Mouse (Mus musculus) embryonic facial prominence, embryonic 14.5 days (tissue): ENCODE measurements at regions not wholly inside any gene's neighbourhood (a gene's known extent, or its start where the extent isn't known, plus 50 kb on each side); places are given as distances from the start of the nearest gene placed in this dataset.
A peak's percentile ranks its signal among the peaks of the same experiment; 100 is the strongest.

Experiments used
- ATAC-seq: fragments of 200-750 bp; cut with Nextera tagmentation; 2 replicates; pipeline ENCODE4 v1.8.0; 2017; ENCODE audit warnings: low read depth, moderate number of reproducible peaks, moderate TSS enrichment
- DNase-seq: peaks from one replicate; pipeline ENCODE4 v3.0.0-alpha.2; 2015; ENCODE audit warnings: low spot score
- H3K27ac ChIP-seq: fragments of 300-500 bp; sonication (generic); replicated peaks from 2 replicates; pipeline ENCODE4 v1.5.1; 2014; ENCODE audit warnings: low read depth, mild to moderate bottlenecking, low read length, moderate library complexity
- H3K27me3 ChIP-seq: fragments of 300-500 bp; sonication (generic); replicated peaks from 2 replicates; pipeline ENCODE4 v1.6.1; 2014; ENCODE audit warnings: low read length; ENCODE audit not compliant: control insufficient read depth, insufficient read depth
- H3K36me3 ChIP-seq: fragments of 300-500 bp; sonication (generic); 2 replicates; pipeline ENCODE4 v1.6.1; 2014; ENCODE audit warnings: low read length, mixed read lengths; ENCODE audit not compliant: control insufficient read depth, insufficient read depth
- H3K4me1 ChIP-seq: fragments of 300-500 bp; sonication (generic); 2 replicates; pipeline ENCODE4 v1.6.1; 2014; ENCODE audit warnings: antibody characterized with exemption, low read length; ENCODE audit not compliant: control insufficient read depth, insufficient read depth
- H3K4me2 ChIP-seq: fragments of 300-500 bp; sonication (generic); 2 replicates; pipeline ENCODE4 v1.6.1; 2014; ENCODE audit warnings: low read depth, mild to moderate bottlenecking, low read length, moderate library complexity, mixed read lengths
- H3K4me3 ChIP-seq: fragments of 300-500 bp; sonication (generic); 2 replicates; pipeline ENCODE4 v1.5.1; 2014; ENCODE audit warnings: low read depth, mild to moderate bottlenecking, low read length
- H3K9ac ChIP-seq: fragments of 300-500 bp; sonication (generic); 2 replicates; pipeline ENCODE4 v1.6.1; 2014; ENCODE audit warnings: low read depth, mild to moderate bottlenecking, low read length, moderate library complexity, mixed read lengths
- H3K9me3 ChIP-seq: fragments of 300-500 bp; sonication (generic); 2 replicates; pipeline ENCODE4 v1.6.1; 2016; ENCODE audit warnings: low read length; ENCODE audit not compliant: control insufficient read depth
- WGBS: fragments of 180-500 bp; shearing (Covaris S2); extraction: QIAGEN DNeasy Blood & Tissue Kit; methylation state at CpG from one replicate; pipeline ENCODE4 v1.1.7; 2014; 5-methylcytosine and 5-hydroxymethylcytosine counted together

GRCm38 (mm10) chr13:107889985-107890865, 154.0 kb upstream of the Smim15 start:
- ATAC-seq (peak; percentile 93), DNase-seq (peak; percentile 100)
- Histone ChIP-seq H3K36me3 (no peaks in the 10 kb centered on the region), H3K4me1 (peaks cover 8% of the 10 kb centered on the region; the same call in 1 of the 2 replicates), H3K4me3 (peak overlapping the region; percentile 83), H3K27me3 (peaks cover 2% of the 10 kb centered on the region; the same call in 1 of the 2 replicates), H3K4me2 (peak overlapping the region; percentile 89), H3K9me3 (no peaks in the 10 kb centered on the region), H3K27ac (peak overlapping the region; percentile 97), H3K9ac (peak overlapping the region; percentile 88)
- WGBS = under 1% methylated on average over 36 of the region's 90 CpGs

DNA sequence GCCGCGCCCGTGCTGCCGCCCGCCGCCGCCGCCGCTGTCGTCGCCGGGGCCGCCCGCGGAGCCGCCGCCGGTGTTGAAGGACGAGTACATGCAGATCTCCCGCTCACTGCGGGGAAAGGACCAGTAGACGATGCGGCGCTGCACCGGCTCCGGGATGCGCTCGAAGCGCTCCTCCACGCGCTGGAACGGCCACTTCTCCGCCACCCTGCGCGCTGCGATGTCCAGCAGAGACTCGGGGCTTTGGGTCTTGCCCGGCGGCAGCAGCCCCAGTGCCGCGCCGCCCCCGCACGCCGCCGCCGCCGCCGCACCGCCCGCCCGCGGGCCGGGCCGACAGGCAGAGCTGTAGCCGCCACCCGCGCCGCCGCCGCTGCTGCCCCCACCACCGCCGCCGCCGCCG, 154.7 kb upstream of the Smim15 start:
- H3K4me3 ChIP-seq = peak overlapping the region; percentile 83
- ATAC-seq (no peak), DNase-seq (peak; percentile 38)
- no peaks in the 10 kb centered on the region for H3K9me3 ChIP-seq
- H3K36me3 ChIP-seq = no peaks in the 10 kb centered on the region
- peak overlapping the region; percentile 88 for H3K9ac ChIP-seq
- peak overlapping the region; percentile 89 for H3K4me2 ChIP-seq
- peaks cover 2% of the 10 kb centered on the region; the same call in 1 of the 2 replicates for H3K27me3 ChIP-seq
- peak overlapping the region; percentile 90 for H3K27ac ChIP-seq
- 0% methylated on average over 14 of the region's 66 CpGs for WGBS
- peaks cover 12% of the 10 kb centered on the region; the same call in 1 of the 2 replicates for H3K4me1 ChIP-seq

DNA sequence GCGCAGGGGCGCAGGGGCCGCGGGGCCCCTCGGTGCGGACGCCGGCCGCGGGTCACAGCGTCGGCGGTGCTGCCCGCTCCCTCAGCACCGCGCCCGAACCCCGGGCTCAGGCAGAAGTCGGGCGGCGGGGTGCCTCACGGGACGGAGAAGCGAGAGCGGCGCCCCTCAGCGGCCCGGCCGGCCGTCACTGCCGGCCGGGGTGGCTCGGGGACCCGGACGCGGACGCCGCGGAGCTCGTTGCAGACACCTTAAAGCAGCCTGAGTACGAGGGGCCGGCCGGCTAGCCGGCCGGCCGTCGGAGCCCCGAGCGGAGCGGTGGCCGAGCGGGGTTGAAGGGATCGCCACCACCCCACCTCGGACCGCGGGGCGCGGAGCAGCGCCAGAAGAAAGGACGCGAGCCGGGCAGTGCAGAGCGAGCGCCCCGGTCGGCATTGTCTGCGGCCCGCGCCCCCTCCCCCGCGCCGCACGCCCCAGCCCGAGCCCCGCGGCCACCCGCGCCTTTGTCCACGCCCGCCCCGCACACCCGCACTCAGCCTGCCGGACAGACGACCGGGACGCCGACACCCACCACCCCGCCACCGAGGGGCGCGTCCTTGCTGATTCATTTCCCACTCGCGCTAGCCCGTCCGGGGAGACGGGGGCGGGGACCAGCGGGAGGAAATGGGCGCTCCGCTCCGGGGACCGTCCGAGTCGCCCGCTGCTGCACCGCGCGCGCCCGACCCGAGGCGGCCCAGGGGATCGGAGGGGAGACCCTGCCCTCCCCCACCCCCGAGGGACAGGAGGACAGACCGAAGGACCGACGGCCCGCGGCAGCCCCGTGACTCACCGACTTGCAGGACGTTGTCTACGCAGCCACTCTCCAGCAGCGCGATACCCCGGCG, 155.4 kb upstream of the Smim15 start:
- DNase-seq (peak; percentile 48), ATAC-seq (no peak)
- Histone ChIP-seq H3K9ac (peak overlapping the region; percentile 88), H3K27ac (peak overlapping the region; percentile 90), H3K27me3 (peaks cover 2% of the 10 kb centered on the region; the same call in 1 of the 2 replicates), H3K4me2 (peak overlapping the region; percentile 89), H3K36me3 (no peaks in the 10 kb centered on the region), H3K4me1 (peaks cover 14% of the 10 kb centered on the region; the same call in 1 of the 2 replicates), H3K9me3 (no peaks in the 10 kb centered on the region), H3K4me3 (peak overlapping the region; percentile 83)
- WGBS = under 1% methylated on average over 29 of the region's 127 CpGs

GRCm38 (mm10) chr13:107888231-107888555, 156.1 kb upstream of the Smim15 start:
- Histone ChIP-seq H3K36me3 (no peaks in the 10 kb centered on the region), H3K27ac (peak overlapping the region; percentile 90), H3K4me1 (peaks cover 14% of the 10 kb centered on the region; the same call in 1 of the 2 replicates), H3K4me3 (peak overlapping the region; percentile 83), H3K27me3 (peaks cover 2% of the 10 kb centered on the region; the same call in 1 of the 2 replicates), H3K9me3 (no peaks in the 10 kb centered on the region), H3K9ac (peak overlapping the region; percentile 88), H3K4me2 (peak overlapping the region; percentile 89)
- ATAC-seq (no peak), DNase-seq (peak; percentile 48)
- 0% methylated on average over 9 of the region's 9 CpGs for WGBS

GRCm38 (mm10) chr13:107887366-107888230, 156.6 kb upstream of the Smim15 start:
- peaks cover 14% of the 10 kb centered on the region; the same call in 1 of the 2 replicates for H3K4me1 ChIP-seq
- no peaks in the 10 kb centered on the region for H3K36me3 ChIP-seq
- H3K27ac ChIP-seq = peak overlapping the region; percentile 90
- H3K9ac ChIP-seq = peak overlapping the region; percentile 88
- peak overlapping the region; percentile 83 for H3K4me3 ChIP-seq
- ATAC-seq (no peak), DNase-seq (peak; percentile 41)
- no peaks in the 10 kb centered on the region for H3K9me3 ChIP-seq
- peak overlapping the region; percentile 89 for H3K4me2 ChIP-seq
- 3% methylated on average over 16 of the region's 16 CpGs for WGBS
- no peaks in the 10 kb centered on the region; the same call in 1 of the 2 replicates for H3K27me3 ChIP-seq

- H3K27me3 ChIP-seq = no peaks in the 10 kb centered on the region
- ATAC-seq = no peak
- H3K4me3 ChIP-seq = no peak overlapping the region
- H3K9me3 ChIP-seq = peaks cover 3% of the 10 kb centered on the region; the same call in 1 of the 2 replicates
- H3K27ac ChIP-seq = no peak overlapping the region
- H3K9ac ChIP-seq = no peak overlapping the region
- H3K36me3 ChIP-seq = no peaks in the 10 kb centered on the region
- no peak overlapping the region for H3K4me2 ChIP-seq
- DNase-seq = no peak
- WGBS = 84% methylated on average over 3 of the region's 3 CpGs
- peaks cover 15% of the 10 kb centered on the region for H3K4me1 ChIP-seq
Measured at GRCm38 (mm10) chr13:107884836-107885235, 159.4 kb upstream of the Smim15 start.

DNA sequence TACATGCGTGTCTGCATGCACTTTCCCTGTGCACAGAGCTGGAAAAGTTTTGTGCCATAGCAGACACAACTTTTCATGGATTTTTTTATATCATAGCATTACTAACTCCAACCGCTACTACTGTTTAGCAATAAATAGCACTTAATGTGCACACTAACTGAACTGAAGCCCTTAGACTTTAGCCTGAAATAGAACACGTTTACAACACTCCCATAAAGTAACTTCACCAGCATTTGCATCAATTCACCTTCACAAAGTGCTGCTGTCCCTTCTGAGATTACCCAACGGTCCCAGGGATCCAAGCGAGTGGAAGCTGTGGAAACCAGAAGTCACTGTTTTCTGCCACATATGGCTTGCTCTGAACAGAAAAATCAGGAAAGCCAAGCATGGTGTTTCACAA, 161.9 kb upstream of the Smim15 start:
- H3K36me3 ChIP-seq = no peaks in the 10 kb centered on the region
- H3K4me1 ChIP-seq = peaks cover 18% of the 10 kb centered on the region
- H3K27me3 ChIP-seq = no peaks in the 10 kb centered on the region
- peaks cover 3% of the 10 kb centered on the region; the same call in 1 of the 2 replicates for H3K9me3 ChIP-seq
- H3K9ac ChIP-seq = no peak overlapping the region
- no peak overlapping the region for H3K4me3 ChIP-seq
- ATAC-seq (no peak), DNase-seq (no peak)
- no peak overlapping the region for H3K27ac ChIP-seq
- H3K4me2 ChIP-seq = no peak overlapping the region
- 79% methylated on average over 5 of the region's 5 CpGs for WGBS
